Mouse (Mus musculus) liver, embryonic 14.5 days (tissue): ENCODE data around the gene Cd200r4. TPM values are rescaled to one million over a fixed set of nuclear protein-coding genes. Genes with fewer than 3 reads are reported as not detected.
A peak's percentile ranks its signal among the peaks of the same experiment; 100 is the strongest.

Experiments
- ATAC-seq: fragments of 200-750 bp; cut with Nextera tagmentation; 2 replicates; pipeline ENCODE4 v1.8.0; 2017; ENCODE audit warnings: moderate number of reproducible peaks, mild to moderate bottlenecking, moderate library complexity; ENCODE audit not compliant: insufficient read depth
- DNase-seq, 3 experiments: peaks; one replicate each; pipeline ENCODE4 v3.0.0-alpha.2; 2012 to 2013; ENCODE audit warnings: low read depth in 3 of 3, low spot score in 3 of 3
- H3K27ac ChIP-seq: fragments of 300-500 bp; sonication (generic); 2 replicates; pipeline ENCODE4 v1.5.1; 2014; ENCODE audit warnings: moderate library complexity, mild to moderate bottlenecking, control low read depth, inconsistent platforms
- H3K27me3 ChIP-seq: fragments of 300-500 bp; sonication (generic); 2 replicates; pipeline ENCODE4 v1.6.1; 2014; ENCODE audit warnings: mild to moderate bottlenecking, low read length, moderate library complexity; ENCODE audit not compliant: control insufficient read depth, insufficient read depth
- H3K36me3 ChIP-seq: fragments of 300-500 bp; sonication (generic); replicated peaks from 2 replicates; pipeline ENCODE4 v1.6.1; 2014; ENCODE audit warnings: low read depth; ENCODE audit not compliant: control insufficient read depth, insufficient read depth
- H3K4me1 ChIP-seq, 2 experiments: fragments of 200-500 bp in 1 of 2; fragments of 300-500 bp in 1 of 2; sonication (generic) in 1 of 2; replicated peaks; 2 replicates each; pipeline ENCODE4 v1.6.1; 2012 to 2014; ENCODE audit warnings: antibody characterized with exemption in 1 of 2, inconsistent platforms in 1 of 2, low read length in 1 of 2; ENCODE audit not compliant: control insufficient read depth in 2 of 2, insufficient read depth in 2 of 2
- H3K4me2 ChIP-seq: fragments of 300-500 bp; sonication (generic); 2 replicates; pipeline ENCODE4 v1.6.1; 2014; ENCODE audit warnings: low read depth, mild to moderate bottlenecking, control low read depth, moderate library complexity
- H3K4me3 ChIP-seq, 2 experiments: fragments of 200-500 bp in 1 of 2; fragments of 300-500 bp in 1 of 2; sonication (generic) in 1 of 2; 2 replicates each; pipeline ENCODE4 v1.5.1; 2012 to 2014; ENCODE audit warnings: low read depth in 2 of 2, low read length in 2 of 2, mild to moderate bottlenecking in 2 of 2, control low read depth in 1 of 2, inconsistent platforms in 1 of 2, moderate library complexity in 1 of 2; ENCODE audit not compliant: insufficient read depth in 1 of 2
- H3K9ac ChIP-seq: fragments of 300-500 bp; sonication (generic); replicated peaks from 2 replicates; pipeline ENCODE4 v1.6.1; 2014; ENCODE audit warnings: mild to moderate bottlenecking, control low read depth, moderate library complexity
- H3K9me3 ChIP-seq: fragments of 300-500 bp; sonication (generic); 2 replicates; pipeline ENCODE4 v1.6.1; 2016; ENCODE audit warnings: low read length, mixed read lengths; ENCODE audit not compliant: control insufficient read depth
- CTCF ChIP-seq: IDR thresholded peaks from 2 replicates; pipeline ENCODE4 v1.5.1; 2016; ENCODE audit warnings: antibody characterized with exemption, low read depth, control low read depth
- EP300 ChIP-seq: IDR thresholded peaks from 2 replicates; pipeline ENCODE4 v1.6.1; 2016; ENCODE audit warnings: antibody characterized with exemption, low read depth
- WGBS: fragments of 180-500 bp; shearing (Covaris S2); extraction: QIAGEN DNeasy Blood & Tissue Kit; methylation state at CpG from one replicate; pipeline ENCODE4 v1.1.7; 2014; ENCODE audit not compliant: insufficient replicate concordance; 5-methylcytosine and 5-hydroxymethylcytosine counted together
- polyA plus RNA-seq, 2 experiments: library from polyadenylated mRNA; depleted of rRNA in 1 of 2; stranded (reverse) in 1 of 2; unstranded in 1 of 2; fragments of >200 nt; fragmentation: Nextera tagmentation in 1 of 2; extraction: Ambion mirVana in 1 of 2; gene quantifications; 2 replicates each; pipeline versions ENCODE4 v1.2.1 to v1.2.3; 2012 to 2014

Cd200r4 gene
- polyA plus RNA-seq (2012; rRNA removed), result 0.25 and 0.50 TPM in 2 replicates
- polyA plus RNA-seq (2014; fragmentation: Nextera tagmentation; extraction: Ambion mirVana), result 0.52 and 0.53 TPM in 2 replicates

GRCm38 (mm10) chr16:44811544-44811943, at the start of gene Cd200r4:
Gene Cd200r4, plus strand, starts transcription at chr16:44811733.
- ATAC-seq, result no peak
- no peak within 1 kb of the TSS for H3K4me2 ChIP-seq
- DNase-seq, result no peak
- H3K27me3 ChIP-seq, result no peaks in the 10 kb centered on the region
- no peak within 1 kb of the TSS for H3K4me3 ChIP-seq
- no peaks in the 10 kb centered on the region for H3K4me1 ChIP-seq
- no peak within 1 kb of the TSS for H3K9ac ChIP-seq
- 61% methylated on average over 3 of the region's 3 CpGs for WGBS
- no peak within 1 kb of the TSS for H3K27ac ChIP-seq
- H3K36me3 ChIP-seq, result no peaks in the 10 kb centered on the region
- no peak for TF ChIP-seq CTCF
- no peaks in the 10 kb centered on the region for H3K9me3 ChIP-seq

- no peaks in the 10 kb centered on the region for H3K9me3 ChIP-seq
- TF ChIP-seq EP300 (no peak), CTCF (peak; percentile 5; the same call in 1 of the 2 replicates)
- no peak overlapping the region for H3K4me3 ChIP-seq
- H3K27me3 ChIP-seq, result no peaks in the 10 kb centered on the region
- no peak overlapping the region for H3K9ac ChIP-seq
- ATAC-seq, result no peak
- H3K4me1 ChIP-seq, result peaks cover 0 to 7% of the 10 kb centered on the region in 2 experiments; a peak in 3 of 4 replicates
- H3K4me2 ChIP-seq, result no peak overlapping the region
- DNase-seq, result no peak
- no peaks in the 10 kb centered on the region for H3K36me3 ChIP-seq
- H3K27ac ChIP-seq, result no peak overlapping the region
- WGBS, result 25% methylated on average over 1 of the region's 1 CpGs
Observed at GRCm38 (mm10) chr16:44761811-44762210, 49.7 kb upstream of the Cd200r4 start.

- H3K9ac ChIP-seq, result peak within 1 kb of the TSS; percentile 51
- H3K4me2 ChIP-seq, result peak within 1 kb of the TSS; percentile 74
- H3K4me1 ChIP-seq, result peaks cover 0 to 8% of the 10 kb centered on the region in 2 experiments; a peak in 3 of 4 replicates
- WGBS, result 8% methylated on average over 22 of the region's 22 CpGs
- H3K9me3 ChIP-seq, result no peaks in the 10 kb centered on the region
- H3K4me3 ChIP-seq, result peak within 1 kb of the TSS; percentile 53 to 62
- H3K27ac ChIP-seq, result no peak within 1 kb of the TSS
- TF ChIP-seq EP300 (0 out of 2 replicates have a peak, but pooled peaks have one; percentile 15), CTCF (no peak)
- DNase-seq (no peak), ATAC-seq (peak; percentile 77)
- H3K27me3 ChIP-seq, result no peaks in the 10 kb centered on the region
- H3K36me3 ChIP-seq, result no peaks in the 10 kb centered on the region
Observed at GRCm38 (mm10) chr16:44765555-44766319, 45.8 kb upstream of the Cd200r4 start, which contains the start of gene Cd200r1. Gene Cd200r1, plus strand, starts transcription at chr16:44765736.

- TF ChIP-seq CTCF (no peak), EP300 (no peak)
- Histone ChIP-seq H3K36me3 (no peaks in the 10 kb centered on the region), H3K27ac (no peak overlapping the region), H3K9ac (peak overlapping the region; percentile 51; the same call in 1 of the 2 replicates), H3K27me3 (no peaks in the 10 kb centered on the region), H3K9me3 (no peaks in the 10 kb centered on the region), H3K4me2 (peak overlapping the region; percentile 74), H3K4me3 (peak overlapping the region; percentile 53 to 62), H3K4me1 (peaks cover 0 to 8% of the 10 kb centered on the region in 2 experiments; a peak in 3 of 4 replicates)
- ATAC-seq (no peak), DNase-seq (no peak)
- 20% methylated on average over 9 of the region's 9 CpGs for WGBS
Observed at GRCm38 (mm10) chr16:44766320-44766892, 45.1 kb upstream of the Cd200r4 start.

- H3K4me1 ChIP-seq, result peaks cover 0 to 8% of the 10 kb centered on the region in 2 experiments; a peak in 3 of 4 replicates
- no peaks in the 10 kb centered on the region for H3K9me3 ChIP-seq
- H3K4me3 ChIP-seq, result no peak overlapping the region
- H3K27me3 ChIP-seq, result no peaks in the 10 kb centered on the region
- no peak for DNase-seq
- WGBS, result 65% methylated on average over 7 of the region's 7 CpGs
- no peaks in the 10 kb centered on the region for H3K36me3 ChIP-seq
- ATAC-seq, result no peak
- TF ChIP-seq EP300 (no peak), CTCF (no peak)
- no peak overlapping the region for H3K4me2 ChIP-seq
- no peak overlapping the region for H3K27ac ChIP-seq
- H3K9ac ChIP-seq, result no peak overlapping the region
Observed at GRCm38 (mm10) chr16:44767506-44767905, 44.0 kb upstream of the Cd200r4 start.
